Mouse (Mus musculus) thymus, postnatal 36 days (tissue): Measurements from ENCODE around the gene Gm10639.
"Not testable (repeated sequence)": the region's sequence is repeated elsewhere in the genome, so short reads cannot be mapped to it uniquely, and the experiment has no call there.

ENCODE experiments used
- DNase-seq, 2 experiments: peaks; one replicate each; pipeline ENCODE4 v3.0.0; 2022; ENCODE audit warnings: mixed read lengths in 2 of 2

Gm10639 gene

GRCm38 (mm10) chr9:78348206-78349004 is 58.7 kb downstream of the Gm10639 start:
- not testable (repeated sequence) for DNase-seq

DNA sequence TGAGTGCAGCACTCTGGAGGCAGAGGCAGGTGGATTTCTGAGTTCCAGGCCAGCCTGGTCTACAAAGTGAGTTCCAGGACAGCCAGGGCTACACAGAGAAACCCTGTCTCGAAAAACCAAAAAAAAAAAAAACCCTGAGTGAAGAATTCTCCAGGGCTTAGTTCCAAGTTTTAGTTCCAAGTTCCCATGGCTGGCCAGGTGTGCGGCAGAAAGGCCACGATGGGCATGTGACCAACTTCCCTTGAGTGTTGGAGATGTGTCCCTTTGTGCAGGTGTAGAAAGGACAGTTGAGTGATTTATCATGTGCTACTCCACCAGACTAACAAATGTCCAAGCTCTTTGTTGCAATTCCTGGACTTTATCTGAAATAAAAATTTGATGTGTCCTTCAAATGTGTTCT is 59.4 kb downstream of the Gm10639 start:
- not testable (repeated sequence) for DNase-seq

- not testable (repeated sequence) for DNase-seq
Measured at GRCm38 (mm10) chr9:78350007-78350406, 60.3 kb downstream of the Gm10639 start.

- DNase-seq, result no peak
Measured at GRCm38 (mm10) chr9:78351504-78352220, 61.9 kb downstream of the Gm10639 start.
